In the genomic region with DNA sequence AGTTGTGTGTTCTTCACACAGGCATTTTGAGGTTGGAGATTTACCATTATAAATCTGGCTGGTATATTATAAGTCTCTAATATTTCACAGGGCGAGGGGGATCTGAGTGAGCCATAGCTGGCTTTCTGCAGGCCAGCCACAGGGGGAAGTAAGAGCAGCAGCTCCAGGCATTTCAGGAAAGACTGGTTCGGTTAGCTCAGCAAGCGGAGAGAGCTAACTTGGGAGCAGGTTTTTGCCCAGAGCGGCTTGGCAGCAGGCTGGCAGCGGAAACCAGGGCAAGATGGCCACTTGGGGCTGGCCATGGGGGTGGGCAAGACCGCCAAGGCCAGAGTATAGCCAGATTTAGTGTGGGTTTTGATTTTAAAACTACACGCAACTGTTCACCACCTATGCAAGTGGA, we compare ENCODE assay signal across 12 mouse cellular contexts. TPM values are rescaled to one million over a fixed set of nuclear protein-coding genes. Genes with fewer than 3 reads are reported as not detected.
A peak's percentile ranks its signal among the peaks of the same experiment; 100 is the strongest.
DNase-seq lines count a peak whose midpoint lies in the region; ATAC-seq and TF ChIP-seq lines count a peak whose summit lies in the region.
"Had no signal": no experiment of that assay in that cellular context is flagged by ENCODE, and none has a peak within 500 bp of the region (broad histone marks: within the 10 kb centered on the region; RNA-seq: fewer than 3 reads in every experiment).

No protein-coding gene starts in this region.

- H3K27ac ChIP-seq in layer of hippocampus, adult 2 months = 0 out of 2 replicates have a peak overlapping the region, but pooled peaks have one; percentile 18
- H3K27ac ChIP-seq in midbrain, embryonic 11.5 days (ENCODE audit: low read depth, low read length) = no peak overlapping the region
- H3K27ac ChIP-seq: hindbrain, postnatal 0 days; neural tube, embryonic 13.5 days had no signal

- no peak for ATAC-seq in CD4-positive, CD25-positive, alpha-beta regulatory T cell, adult 4 months
- no peak for ATAC-seq in midbrain, embryonic 11.5 days (ENCODE audit: low FRiP score)
- ATAC-seq: hindbrain, postnatal 0 days had no signal

- TF ChIP-seq POLR2A in lung, adult 2 months (IDR thresholded peaks at IDR 0.05; ENCODE audit: borderline replicate concordance, extremely low read depth, low read depth, low read length) = no peak

- WGBS in lung, adult 2 months = 66% methylated on average over 7 of the region's 7 CpGs
- 91% methylated on average over 7 of the region's 7 CpGs for WGBS in midbrain, embryonic 11.5 days

- H3K27me3 ChIP-seq in midbrain, embryonic 11.5 days (ENCODE audit: control insufficient read depth, insufficient read depth, low read length) = no peaks in the 10 kb centered on the region
- H3K27me3 ChIP-seq: neural tube, embryonic 13.5 days had no signal

- no peak overlapping the region for H3K4me3 ChIP-seq in layer of hippocampus, adult 2 months
- H3K4me3 ChIP-seq in lung, adult 2 months (replicated peaks; ENCODE audit: extremely low read depth, low read depth, low read length) = no peak overlapping the region
- no peak overlapping the region for H3K4me3 ChIP-seq in midbrain, embryonic 11.5 days (ENCODE audit: low read depth, low read length)
- H3K4me3 ChIP-seq: neural tube, embryonic 13.5 days had no signal

- no peak overlapping the region for H3K9ac ChIP-seq in midbrain, embryonic 11.5 days (ENCODE audit: low read length)
- H3K9ac ChIP-seq: neural tube, embryonic 13.5 days had no signal

- TF ChIP-seq CTCF in layer of hippocampus, adult 2 months (conservative IDR thresholded peaks at IDR 0.05) = 0 out of 2 replicates have a peak, but pooled peaks have one; percentile 18
- no peak for TF ChIP-seq CTCF in lung, adult 2 months (IDR thresholded peaks at IDR 0.05; ENCODE audit: insufficient read depth, low read length)

- peaks cover 11% of the 10 kb centered on the region for H3K4me1 ChIP-seq in lung, adult 2 months (ENCODE audit: control insufficient read depth, insufficient read depth, low read length)
- H3K4me1 ChIP-seq in midbrain, embryonic 11.5 days (ENCODE audit: control insufficient read depth, insufficient read depth, low read length) = no peaks in the 10 kb centered on the region
- H3K4me1 ChIP-seq: neural tube, embryonic 13.5 days had no signal

- H3K4me2 ChIP-seq in midbrain, embryonic 11.5 days = no peak overlapping the region
- H3K4me2 ChIP-seq: neural tube, embryonic 13.5 days had no signal

- DNase-seq in layer of hippocampus, adult 2 months (ENCODE audit: low spot score in 2 of 2) = no peak
- DNase-seq in layer of hippocampus, postnatal 36 days = no peak
- DNase-seq in cerebellum, adult 9-11 months = peak; percentile 64
- peak; percentile 43 for DNase-seq in lung, adult 2 months
- peak; percentile 11 for DNase-seq in urinary bladder, postnatal 10 days (ENCODE audit: low spot score)
- DNase-seq in gastrocnemius, adult 18-20 months (ENCODE audit: low spot score) = no peak
- DNase-seq in midbrain, embryonic 11.5 days (ENCODE audit: low spot score, missing footprints) = no peak
- DNase-seq: adrenal gland, adult 2 months; gastrocnemius, postnatal 36 days had no signal

- H3K36me3 ChIP-seq in midbrain, embryonic 11.5 days (ENCODE audit: control insufficient read depth, insufficient read depth, low read length) = no peaks in the 10 kb centered on the region

- no peaks in the 10 kb centered on the region for H3K9me3 ChIP-seq in midbrain, embryonic 11.5 days (ENCODE audit: control insufficient read depth, low read length)
- H3K9me3 ChIP-seq: neural tube, embryonic 13.5 days had no signal

RNA-seq across cellular contexts. Expression of gene Numb, which starts 39.2 kb away (rescaled TPM):
- 10 to 100 TPM; 26.7 to 38.7 TPM for total RNA-seq in layer of hippocampus, adult 2 months (2021)
- total RNA-seq in layer of hippocampus, postnatal 36 days (2021) = 10 to 100 TPM; 34.5 to 42.3 TPM
- polyA plus RNA-seq in lung, adult 2 months (2012; rRNA removed) = 155 and 165 TPM in 2 replicates
- total RNA-seq in gastrocnemius, adult 18-20 months (2021) = 10 to 100 TPM; 16.3 to 19.4 TPM
- polyA plus RNA-seq in CD4-positive, CD25-positive, alpha-beta regulatory T cell, adult 4 months (2017; shearing (Covaris generic)) = 10 to 100 TPM; 36.7 to 39.4 TPM
- polyA plus RNA-seq in midbrain, embryonic 11.5 days (2014; fragmentation: Nextera tagmentation; extraction: Ambion mirVana) = 27.2 and 27.8 TPM in 2 replicates

Comparison
In these comparisons a context has a peak if more than half of its experiments do, and no peak if none do; other contexts are left out.
1. DNase-seq: peak in cerebellum, adult 9-11 months (single experiment), lung, adult 2 months (single experiment) and urinary bladder, postnatal 10 days (single experiment); none in layer of hippocampus, adult 2 months (0 of 2), layer of hippocampus, postnatal 36 days (0 of 2), gastrocnemius, adult 18-20 months (single experiment) and midbrain, embryonic 11.5 days (single experiment).